Mouse (Mus musculus): ENCODE results near the gene Bmf. TPM values are rescaled to one million over a fixed set of nuclear protein-coding genes. Genes with fewer than 3 reads are reported as not detected.

The Bmf gene
- polyA plus RNA-seq, 1 experiment from 2014 or later, result 4.4 TPM

DNA sequence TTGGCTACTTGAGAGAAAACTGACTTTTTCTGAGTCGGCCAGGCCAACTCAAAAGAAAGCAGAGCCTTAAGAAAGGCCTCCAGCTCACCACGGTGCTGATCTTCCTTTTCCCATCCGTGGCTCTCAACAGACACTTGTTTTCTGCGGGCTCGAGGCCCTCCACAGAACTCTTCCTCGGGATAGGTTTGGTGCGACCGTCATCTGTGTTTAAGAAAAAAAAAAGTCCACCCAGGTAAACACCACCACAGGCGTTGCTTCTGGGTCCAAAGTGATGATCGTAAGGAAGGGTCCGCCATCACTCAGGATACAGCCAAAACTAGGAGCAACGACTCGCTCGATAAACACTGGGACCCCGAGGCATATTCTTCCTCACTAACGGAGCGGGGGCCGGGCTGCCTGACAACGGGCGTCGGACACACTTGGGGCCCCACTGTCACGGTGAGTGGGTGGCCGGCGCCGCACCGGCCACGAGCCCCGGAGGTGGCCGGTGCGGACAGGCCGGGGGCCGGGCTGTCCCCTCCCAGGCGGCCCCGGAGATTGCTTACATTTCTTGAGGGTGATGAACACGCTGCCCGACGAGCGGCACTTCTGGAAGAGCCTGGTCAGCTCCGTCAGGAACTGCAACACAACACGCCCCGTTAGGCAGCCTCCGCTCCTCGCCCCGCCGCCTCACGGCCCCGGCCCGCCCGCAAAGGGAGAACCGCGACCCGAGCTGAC, 70.5 kb downstream of the Bmf start:
- ATAC-seq (ENCODE audit: insufficient read depth, low FRiP score), result peak; percentile 69
- peak overlapping the region; percentile 82 for H3K4me3 ChIP-seq (replicated peaks; ENCODE audit: low read length)
- no peaks in the 10 kb centered on the region for H3K9me3 ChIP-seq (replicated peaks; ENCODE audit: control insufficient read depth, low read length)
- 0 out of 2 replicates have a peak, but pooled peaks cover 8% of the 10 kb centered on the region for H3K36me3 ChIP-seq (ENCODE audit: control insufficient read depth, insufficient read depth, low read length)
- peak overlapping the region; percentile 84 for H3K27ac ChIP-seq (ENCODE audit: low read length)
- peaks cover 8% of the 10 kb centered on the region for H3K4me1 ChIP-seq (ENCODE audit: control insufficient read depth, insufficient read depth, low read length)
- H3K4me2 ChIP-seq (ENCODE audit: low read depth, low read length), result peak overlapping the region; percentile 82
- no peaks in the 10 kb centered on the region for H3K27me3 ChIP-seq (ENCODE audit: control insufficient read depth, insufficient read depth, low read length)
- H3K9ac ChIP-seq (ENCODE audit: low read length), result peak overlapping the region; percentile 88
- WGBS, result 1% methylated on average over 52 of the region's 52 CpGs

Other genes with a start within 250 kb of the Bmf start
- gene Gpr176, start 176.3 kb downstream of the Bmf start, polyA plus RNA-seq (2015; fragmentation: Nextera tagmentation; extraction: Ambion mirVana), result 0.30 and 0.60 TPM in 2 replicates
- gene Eif2ak4, start 161.1 kb downstream of the Bmf start, polyA plus RNA-seq (2015; fragmentation: Nextera tagmentation; extraction: Ambion mirVana), result 11.3 TPM in 2 replicates
- gene Srp14, start 70.0 kb downstream of the Bmf start, polyA plus RNA-seq (2015; fragmentation: Nextera tagmentation; extraction: Ambion mirVana), result 214 and 229 TPM in 2 replicates
- 66.2 and 67.4 TPM in 2 replicates for gene Bub1b, start 48.5 kb upstream of the Bmf start, polyA plus RNA-seq (2015; fragmentation: Nextera tagmentation; extraction: Ambion mirVana)
- gene Pak6, start 113.6 kb upstream of the Bmf start, polyA plus RNA-seq (2015; fragmentation: Nextera tagmentation; extraction: Ambion mirVana), result 5.2 and 5.4 TPM in 2 replicates
- gene Ankrd63, start 154.3 kb upstream of the Bmf start, polyA plus RNA-seq (2015; fragmentation: Nextera tagmentation; extraction: Ambion mirVana), result 0.06 TPM in 2 replicates
- gene Plcb2, start 178.8 kb upstream of the Bmf start, polyA plus RNA-seq (2015; fragmentation: Nextera tagmentation; extraction: Ambion mirVana), result 1.4 and 2.0 TPM in 2 replicates
- gene Inafm2, start 196.1 kb upstream of the Bmf start, polyA plus RNA-seq (2015; fragmentation: Nextera tagmentation; extraction: Ambion mirVana), result 26.0 and 28.5 TPM in 2 replicates
- 2.9 and 4.0 TPM in 2 replicates for gene Ccdc9b, start 213.0 kb upstream of the Bmf start, polyA plus RNA-seq (2015; fragmentation: Nextera tagmentation; extraction: Ambion mirVana)
- gene Phgr1, start 223.1 kb upstream of the Bmf start, polyA plus RNA-seq (2015; fragmentation: Nextera tagmentation; extraction: Ambion mirVana), result 22.2 and 38.3 TPM in 2 replicates
- gene Disp2, start 230.0 kb upstream of the Bmf start, polyA plus RNA-seq (2015; fragmentation: Nextera tagmentation; extraction: Ambion mirVana), result 2.1 and 2.5 TPM in 2 replicates

All from stomach, embryonic 16.5 days (tissue).